Mouse (Mus musculus): ENCODE measurements around the gene Cped1. TPM values are rescaled to one million over a fixed set of nuclear protein-coding genes. Genes with fewer than 3 reads are reported as not detected.

The Cped1 gene
- 0.79 TPM for polyA plus RNA-seq (2012; fragmentation: generic; extraction: Trizol)

GRCm38 (mm10) chr6:21985732-21986540 lies at the start of gene Cped1:
Gene Cped1 (plus strand): TSS chr6:21985916.
- Histone ChIP-seq H3ac (ENCODE audit: control insufficient read depth, insufficient read length) (peak within 1 kb of the TSS; percentile 4), H3K36me3 (ENCODE audit: control insufficient read depth, insufficient read depth) (no peaks in the 10 kb centered on the region), H3K4me2 (ENCODE audit: low read depth) (peak within 1 kb of the TSS; percentile 94), H3K79me2 (ENCODE audit: control insufficient read depth, insufficient read depth) (no peaks in the 10 kb centered on the region), H3K4me3 (peak within 1 kb of the TSS; percentile 43), H3K27me3 (ENCODE audit: control insufficient read depth, insufficient read depth, insufficient read length) (no peaks in the 10 kb centered on the region)
- TF ChIP-seq USF1 (IDR thresholded peaks at IDR 0.05; ENCODE audit: low read depth), result no peak
- TF ChIP-seq MYOD1 (IDR thresholded peaks at IDR 0.05; ENCODE audit: control insufficient read depth in 1 of 3, insufficient read length in 2 of 3, low read depth in 2 of 3), result peak in 2 of 3 experiments; percentile 70 to 73
- no peak for TF ChIP-seq TCF12 (IDR thresholded peaks at IDR 0.05; ENCODE audit: insufficient read depth, poor library complexity, severe bottlenecking)
- TF ChIP-seq MYOG (IDR thresholded peaks at IDR 0.05; ENCODE audit: control insufficient read depth in 1 of 3, insufficient read depth in 1 of 3, insufficient read length in 2 of 3, low read depth in 2 of 3), result peak in 2 of 3 experiments; percentile 50 to 69
- TF ChIP-seq REST (IDR thresholded peaks at IDR 0.05; ENCODE audit: insufficient read depth, insufficient read length), result no peak
- no peak for TF ChIP-seq E2F4 (IDR thresholded peaks at IDR 0.05; ENCODE audit: insufficient read depth)
- TF ChIP-seq POLR2A (IDR thresholded peaks at IDR 0.05; ENCODE audit: insufficient read length, low read depth), result peak; percentile 90
- TF ChIP-seq MAX (IDR thresholded peaks at IDR 0.05; ENCODE audit: low read depth), result no peak
- TF ChIP-seq POLR2AphosphoS2 (IDR thresholded peaks at IDR 0.05; ENCODE audit: insufficient read length, low read depth), result peak; percentile 71
- no peak for TF ChIP-seq CEBPB (IDR thresholded peaks at IDR 0.05; ENCODE audit: insufficient read depth, poor library complexity, severe bottlenecking)
- TF ChIP-seq SRF (IDR thresholded peaks at IDR 0.05; ENCODE audit: control insufficient read depth, insufficient read length, low read depth), result no peak
- TF ChIP-seq TCF3 (IDR thresholded peaks at IDR 0.05; ENCODE audit: insufficient read length, low read depth), result no peak

- Histone ChIP-seq H3K36me3 (ENCODE audit: control insufficient read depth, insufficient read depth) (no peaks in the 10 kb centered on the region), H3K4me2 (ENCODE audit: low read depth) (no peak overlapping the region), H3K27me3 (ENCODE audit: control insufficient read depth, insufficient read depth, insufficient read length) (no peaks in the 10 kb centered on the region), H3K79me2 (ENCODE audit: control insufficient read depth, insufficient read depth) (no peaks in the 10 kb centered on the region), H3ac (ENCODE audit: control insufficient read depth, insufficient read length) (no peak overlapping the region), H3K4me3 (no peak overlapping the region)
- no peak for TF ChIP-seq POLR2A (IDR thresholded peaks at IDR 0.05; ENCODE audit: insufficient read length, low read depth)
- TF ChIP-seq TCF12 (IDR thresholded peaks at IDR 0.05; ENCODE audit: insufficient read depth, poor library complexity, severe bottlenecking), result no peak
- TF ChIP-seq REST (IDR thresholded peaks at IDR 0.05; ENCODE audit: insufficient read depth, insufficient read length), result no peak
- no peak for TF ChIP-seq MYOG (IDR thresholded peaks at IDR 0.05; ENCODE audit: control insufficient read depth in 1 of 3, insufficient read depth in 1 of 3, insufficient read length in 2 of 3, low read depth in 2 of 3)
- no peak for TF ChIP-seq E2F4 (IDR thresholded peaks at IDR 0.05; ENCODE audit: insufficient read depth)
- no peak for TF ChIP-seq TCF3 (IDR thresholded peaks at IDR 0.05; ENCODE audit: insufficient read length, low read depth)
- TF ChIP-seq POLR2AphosphoS2 (IDR thresholded peaks at IDR 0.05; ENCODE audit: insufficient read length, low read depth), result no peak
- no peak for TF ChIP-seq SRF (IDR thresholded peaks at IDR 0.05; ENCODE audit: control insufficient read depth, insufficient read length, low read depth)
- TF ChIP-seq CEBPB (IDR thresholded peaks at IDR 0.05; ENCODE audit: insufficient read depth, poor library complexity, severe bottlenecking), result no peak
- no peak for TF ChIP-seq USF1 (IDR thresholded peaks at IDR 0.05; ENCODE audit: low read depth)
These were observed 47.6 kb upstream of the Cped1 start for GRCm38 (mm10) chr6:21937981-21938635.

- Histone ChIP-seq H3K4me3 (peak within 1 kb of the TSS; percentile 52), H3ac (ENCODE audit: control insufficient read depth, insufficient read length) (peak within 1 kb of the TSS; percentile 18), H3K79me2 (ENCODE audit: control insufficient read depth, insufficient read depth) (peaks cover 16% of the 10 kb centered on the region), H3K27me3 (ENCODE audit: control insufficient read depth, insufficient read depth, insufficient read length) (no peaks in the 10 kb centered on the region), H3K4me2 (ENCODE audit: low read depth) (peak within 1 kb of the TSS; percentile 95), H3K36me3 (ENCODE audit: control insufficient read depth, insufficient read depth) (peaks cover 12% of the 10 kb centered on the region)
- TF ChIP-seq REST (IDR thresholded peaks at IDR 0.05; ENCODE audit: insufficient read depth, insufficient read length) (no peak), MYOD1 (IDR thresholded peaks at IDR 0.05; ENCODE audit: control insufficient read depth in 1 of 3, insufficient read length in 2 of 3, low read depth in 2 of 3) (peak; percentile 59 to 74 (median 68)), SRF (IDR thresholded peaks at IDR 0.05; ENCODE audit: control insufficient read depth, insufficient read length, low read depth) (no peak), POLR2A (IDR thresholded peaks at IDR 0.05; ENCODE audit: insufficient read length, low read depth) (no peak), POLR2AphosphoS2 (IDR thresholded peaks at IDR 0.05; ENCODE audit: insufficient read length, low read depth) (no peak), MYOG (IDR thresholded peaks at IDR 0.05; ENCODE audit: control insufficient read depth in 1 of 3, insufficient read depth in 1 of 3, insufficient read length in 2 of 3, low read depth in 2 of 3) (peak in 2 of 3 experiments; percentile 42 to 74), TCF12 (IDR thresholded peaks at IDR 0.05; ENCODE audit: insufficient read depth, poor library complexity, severe bottlenecking) (no peak), E2F4 (IDR thresholded peaks at IDR 0.05; ENCODE audit: insufficient read depth) (peak; percentile 2), USF1 (IDR thresholded peaks at IDR 0.05; ENCODE audit: low read depth) (no peak), TCF3 (IDR thresholded peaks at IDR 0.05; ENCODE audit: insufficient read length, low read depth) (no peak), CEBPB (IDR thresholded peaks at IDR 0.05; ENCODE audit: insufficient read depth, poor library complexity, severe bottlenecking) (0 out of 2 replicates have a peak, but pooled peaks have one; percentile 3), MAX (IDR thresholded peaks at IDR 0.05; ENCODE audit: low read depth) (no peak)
These were observed 36.4 kb upstream of the Cped1 start, which contains the start of gene Ing3 for GRCm38 (mm10) chr6:21949226-21949731. Gene Ing3 (plus strand): TSS chr6:21949571.

- H3K36me3 ChIP-seq (ENCODE audit: control insufficient read depth, insufficient read depth), result peaks cover 15% of the 10 kb centered on the region
- H3ac ChIP-seq (ENCODE audit: control insufficient read depth, insufficient read length), result peak overlapping the region; percentile 18
- H3K4me3 ChIP-seq, result peak overlapping the region; percentile 52
- no peak for TF ChIP-seq TCF12 (IDR thresholded peaks at IDR 0.05; ENCODE audit: insufficient read depth, poor library complexity, severe bottlenecking)
- TF ChIP-seq CEBPB (IDR thresholded peaks at IDR 0.05; ENCODE audit: insufficient read depth, poor library complexity, severe bottlenecking), result no peak
- TF ChIP-seq USF1 (IDR thresholded peaks at IDR 0.05; ENCODE audit: low read depth), result no peak
- TF ChIP-seq MAX (IDR thresholded peaks at IDR 0.05; ENCODE audit: low read depth), result no peak
- TF ChIP-seq E2F4 (IDR thresholded peaks at IDR 0.05; ENCODE audit: insufficient read depth), result no peak
- peak; percentile 93 for TF ChIP-seq POLR2AphosphoS2 (IDR thresholded peaks at IDR 0.05; ENCODE audit: insufficient read length, low read depth)
- TF ChIP-seq MYOD1 (IDR thresholded peaks at IDR 0.05; ENCODE audit: control insufficient read depth in 1 of 3, insufficient read length in 2 of 3, low read depth in 2 of 3), result peak in 1 of 3 experiments; percentile 43
- TF ChIP-seq TCF3 (IDR thresholded peaks at IDR 0.05; ENCODE audit: insufficient read length, low read depth), result no peak
- peak; percentile 33 for TF ChIP-seq REST (IDR thresholded peaks at IDR 0.05; ENCODE audit: insufficient read depth, insufficient read length)
- peak; percentile 89 for TF ChIP-seq POLR2A (IDR thresholded peaks at IDR 0.05; ENCODE audit: insufficient read length, low read depth)
- no peak for TF ChIP-seq SRF (IDR thresholded peaks at IDR 0.05; ENCODE audit: control insufficient read depth, insufficient read length, low read depth)
- peak in 1 of 3 experiments; percentile 29 for TF ChIP-seq MYOG (IDR thresholded peaks at IDR 0.05; ENCODE audit: control insufficient read depth in 1 of 3, insufficient read depth in 1 of 3, insufficient read length in 2 of 3, low read depth in 2 of 3)
- peak overlapping the region; percentile 95 for H3K4me2 ChIP-seq (ENCODE audit: low read depth)
- peaks cover 16% of the 10 kb centered on the region for H3K79me2 ChIP-seq (ENCODE audit: control insufficient read depth, insufficient read depth)
- no peaks in the 10 kb centered on the region for H3K27me3 ChIP-seq (ENCODE audit: control insufficient read depth, insufficient read depth, insufficient read length)
These were observed 35.8 kb upstream of the Cped1 start for GRCm38 (mm10) chr6:21949771-21950448.
